Mouse (Mus musculus) E14TG2a.4 (cell line): ENCODE data around the gene Nectin4.

ENCODE experiments used
- CTCF ChIP-seq: conservative IDR thresholded peaks from 2 replicates; pipeline ENCODE4 v1.5.1; 2014; ENCODE audit warnings: low read length
- NANOG ChIP-seq: IDR thresholded peaks from 2 replicates; pipeline ENCODE4 v1.6.1; 2014; ENCODE audit warnings: borderline replicate concordance, low read length, mixed read lengths
- POU5F1 ChIP-seq: IDR thresholded peaks from 2 replicates; pipeline ENCODE4 v1.6.1; 2014; ENCODE audit warnings: low read length, borderline replicate concordance

GRCm38 (mm10) chr1:171375646-171376097 is 5.8 kb downstream of the Nectin4 start:
- TF ChIP-seq CTCF (no peak), NANOG (no peak), POU5F1 (no peak)
